Mouse (Mus musculus) frontal cortex, adult (tissue): ENCODE results near the gene Ifnl2.

ENCODE experiments used
- ATAC-seq: cut with Nextera tagmentation; 2 replicates; pipeline ENCODE4 v1.9.2; 2017; ENCODE audit warnings: mild to moderate bottlenecking, moderate library complexity, mixed read lengths; ENCODE audit not compliant: low TSS enrichment

Ifnl2 gene

GRCm38 (mm10) chr7:28490903-28491302, 19.4 kb downstream of the Ifnl2 start:
- ATAC-seq, result no peak

GRCm38 (mm10) chr7:28490410-28490809, 19.8 kb downstream of the Ifnl2 start:
- ATAC-seq, result no peak

- peak; percentile 89 for ATAC-seq
Observed at GRCm38 (mm10) chr7:28488030-28488491, 22.2 kb downstream of the Ifnl2 start.

- no peak for ATAC-seq
Observed at GRCm38 (mm10) chr7:28484192-28484591, 26.1 kb downstream of the Ifnl2 start.

GRCm38 (mm10) chr7:28482854-28483253, 27.4 kb downstream of the Ifnl2 start:
- peak; percentile 59; the same call in 1 of the 2 replicates for ATAC-seq

GRCm38 (mm10) chr7:28478854-28479253, 31.4 kb downstream of the Ifnl2 start:
- ATAC-seq, result no peak

GRCm38 (mm10) chr7:28477363-28477762, 32.9 kb downstream of the Ifnl2 start:
- no peak for ATAC-seq

- ATAC-seq, result no peak
Observed at GRCm38 (mm10) chr7:28476191-28476590, 34.1 kb downstream of the Ifnl2 start.

GRCm38 (mm10) chr7:28467213-28467751, 43.0 kb downstream of the Ifnl2 start:
- no peak for ATAC-seq

GRCm38 (mm10) chr7:28466721-28467212, 43.5 kb downstream of the Ifnl2 start:
- no peak for ATAC-seq

GRCm38 (mm10) chr7:28464416-28465212, 45.6 kb downstream of the Ifnl2 start:
- ATAC-seq, result peak; percentile 98

GRCm38 (mm10) chr7:28462769-28463168, 47.5 kb downstream of the Ifnl2 start:
- ATAC-seq, result no peak

- no peak for ATAC-seq
Observed at GRCm38 (mm10) chr7:28460361-28460760, 49.9 kb downstream of the Ifnl2 start.
